Mouse (Mus musculus) heart, postnatal 0 days (tissue): Measurements from ENCODE around the gene Hdac5. TPM values are rescaled to one million over a fixed set of nuclear protein-coding genes. Genes with fewer than 3 reads are reported as not detected.

Experiments
- ATAC-seq: fragments of 200-750 bp; cut with Nextera tagmentation; 2 replicates; pipeline ENCODE4 v1.8.0; 2017; ENCODE audit warnings: low read depth, moderate number of reproducible peaks, moderate library complexity; ENCODE audit not compliant: insufficient read depth
- DNase-seq: peaks from one replicate; pipeline ENCODE4 v3.0.0-alpha.2; 2016; ENCODE audit warnings: low spot score
- H3K27ac ChIP-seq: fragments of 300-500 bp; sonication (generic); 2 replicates; pipeline ENCODE4 v1.5.1; 2014; ENCODE audit warnings: low read depth, mild to moderate bottlenecking
- H3K27me3 ChIP-seq: fragments of 300-500 bp; sonication (generic); 2 replicates; pipeline ENCODE4 v1.6.1; 2014; ENCODE audit warnings: low read length, mixed read lengths; ENCODE audit not compliant: control insufficient read depth, insufficient read depth
- H3K36me3 ChIP-seq: fragments of 300-500 bp; sonication (generic); replicated peaks from 2 replicates; pipeline ENCODE4 v1.6.1; 2014; ENCODE audit warnings: low read length, mixed read lengths; ENCODE audit not compliant: control insufficient read depth, insufficient read depth
- H3K4me1 ChIP-seq: fragments of 300-500 bp; sonication (generic); 2 replicates; pipeline ENCODE4 v1.6.1; 2014; ENCODE audit warnings: antibody characterized with exemption; ENCODE audit not compliant: control insufficient read depth, insufficient read depth
- H3K4me2 ChIP-seq: fragments of 300-500 bp; sonication (generic); 2 replicates; pipeline ENCODE4 v1.6.1; 2014; ENCODE audit warnings: low read depth, mild to moderate bottlenecking, low read length, moderate library complexity
- H3K4me3 ChIP-seq: fragments of 300-500 bp; sonication (generic); 2 replicates; pipeline ENCODE4 v1.5.1; 2014; ENCODE audit warnings: low read depth, low read length
- H3K9ac ChIP-seq: fragments of 300-500 bp; sonication (generic); replicated peaks from 2 replicates; pipeline ENCODE4 v1.6.1; 2014; ENCODE audit warnings: low read depth, low read length, mixed read lengths
- H3K9me3 ChIP-seq: fragments of 300-500 bp; sonication (generic); replicated peaks from 2 replicates; pipeline ENCODE4 v1.6.1; 2016; ENCODE audit warnings: low read length; ENCODE audit not compliant: control insufficient read depth
- CTCF ChIP-seq: IDR thresholded peaks from 2 replicates; pipeline ENCODE4 v1.5.1; 2016; ENCODE audit warnings: antibody characterized with exemption, control low read depth, low read depth
- EP300 ChIP-seq: IDR thresholded peaks from 2 replicates; pipeline ENCODE4 v1.6.1; 2016; ENCODE audit warnings: antibody characterized with exemption, low read depth
- WGBS: fragments of 180-500 bp; shearing (Covaris S2); extraction: QIAGEN DNeasy Blood & Tissue Kit; methylation state at CpG from one replicate; pipeline ENCODE4 v1.1.7; 2014; 5-methylcytosine and 5-hydroxymethylcytosine counted together
- polyA plus RNA-seq: library from polyadenylated mRNA; unstranded; fragments of >200 nt; fragmentation: Nextera tagmentation; extraction: Ambion mirVana; gene quantifications from 2 replicates; pipeline ENCODE4 v1.2.1, GENCODE M21; 2015
- total RNA-seq: library from RNA; depleted of rRNA; stranded (reverse); fragments of >200 nt; gene quantifications from 2 replicates; pipeline ENCODE4 v1.2.3, GENCODE M21; 2014; ENCODE audit warnings: low replicate concordance

Gene Hdac5
- total and polyA plus RNA-seq, 2 experiments from 2014 or later = 51.4 to 287 TPM

GRCm38 (mm10) chr11:102245581-102246272 lies 15.8 kb upstream of the Hdac5 start:
- Histone ChIP-seq H3K4me1 (peaks cover 13% of the 10 kb centered on the region), H3K27me3 (no peaks in the 10 kb centered on the region), H3K9me3 (no peaks in the 10 kb centered on the region; the same call in 1 of the 2 replicates), H3K4me3 (peak overlapping the region; percentile 40), H3K9ac (no peak overlapping the region), H3K27ac (peak overlapping the region; percentile 20; the same call in 1 of the 2 replicates), H3K4me2 (peak overlapping the region; percentile 66), H3K36me3 (no peaks in the 10 kb centered on the region)
- 67% methylated on average over 14 of the region's 14 CpGs for WGBS
- ATAC-seq = no peak
- no peak for DNase-seq
- TF ChIP-seq CTCF (no peak), EP300 (no peak; the same call in 1 of the 2 replicates)

- peak overlapping the region; percentile 20; the same call in 1 of the 2 replicates for H3K27ac ChIP-seq
- TF ChIP-seq EP300 (0 out of 2 replicates have a peak, but pooled peaks have one; percentile 61), CTCF (no peak; the same call in 1 of the 2 replicates)
- WGBS = under 1% methylated on average over 32 of the region's 32 CpGs
These were observed 15.0 kb upstream of the Hdac5 start for GRCm38 (mm10) chr11:102244926-102245449.

GRCm38 (mm10) chr11:102241874-102242273 lies 11.9 kb upstream of the Hdac5 start:
- Histone ChIP-seq H3K9me3 (no peaks in the 10 kb centered on the region; the same call in 1 of the 2 replicates), H3K36me3 (no peaks in the 10 kb centered on the region), H3K4me2 (no peak overlapping the region), H3K4me1 (peaks cover 13% of the 10 kb centered on the region), H3K9ac (no peak overlapping the region), H3K27ac (no peak overlapping the region), H3K27me3 (no peaks in the 10 kb centered on the region), H3K4me3 (no peak overlapping the region)
- WGBS = 52% methylated on average over 5 of the region's 5 CpGs
- TF ChIP-seq CTCF = no peak
- TF ChIP-seq EP300 = no peak
- no peak for DNase-seq
- ATAC-seq = no peak

More at GRCm38 (mm10) chr11:102244926-102245449, 15.0 kb upstream of the Hdac5 start:
- Histone ChIP-seq H3K9me3 (no peaks in the 10 kb centered on the region; the same call in 1 of the 2 replicates), H3K4me1 (peaks cover 13% of the 10 kb centered on the region), H3K36me3 (no peaks in the 10 kb centered on the region), H3K9ac (peak overlapping the region; percentile 24; the same call in 1 of the 2 replicates), H3K4me3 (peak overlapping the region; percentile 40), H3K4me2 (peak overlapping the region; percentile 66), H3K27me3 (no peaks in the 10 kb centered on the region)
- peak; percentile 78 for ATAC-seq
- DNase-seq = peak; percentile 69

GRCm38 (mm10) chr11:102241246-102241645 lies 11.3 kb upstream of the Hdac5 start:
- Histone ChIP-seq H3K4me3 (no peak overlapping the region), H3K36me3 (no peaks in the 10 kb centered on the region), H3K9me3 (no peaks in the 10 kb centered on the region; the same call in 1 of the 2 replicates), H3K27me3 (no peaks in the 10 kb centered on the region), H3K27ac (no peak overlapping the region), H3K4me1 (peaks cover 13% of the 10 kb centered on the region), H3K9ac (no peak overlapping the region), H3K4me2 (no peak overlapping the region)
- ATAC-seq (no peak), DNase-seq (no peak)
- WGBS = 70% methylated on average over 5 of the region's 5 CpGs
- TF ChIP-seq CTCF = no peak
- no peak for TF ChIP-seq EP300

GRCm38 (mm10) chr11:102240636-102241035 lies 10.7 kb upstream of the Hdac5 start:
- TF ChIP-seq EP300 = no peak
- TF ChIP-seq CTCF = no peak
- H3K9ac ChIP-seq = no peak overlapping the region
- H3K9me3 ChIP-seq = no peaks in the 10 kb centered on the region; the same call in 1 of the 2 replicates
- WGBS = 84% methylated on average over 6 of the region's 6 CpGs
- no peak overlapping the region for H3K4me2 ChIP-seq
- ATAC-seq (no peak), DNase-seq (no peak)
- H3K4me3 ChIP-seq = no peak overlapping the region
- H3K27ac ChIP-seq = no peak overlapping the region
- peaks cover 11% of the 10 kb centered on the region for H3K4me1 ChIP-seq
- H3K27me3 ChIP-seq = no peaks in the 10 kb centered on the region
- no peaks in the 10 kb centered on the region for H3K36me3 ChIP-seq
